Mouse (Mus musculus): ENCODE measurements around the gene Ikzf2.

The Ikzf2 gene

DNA sequence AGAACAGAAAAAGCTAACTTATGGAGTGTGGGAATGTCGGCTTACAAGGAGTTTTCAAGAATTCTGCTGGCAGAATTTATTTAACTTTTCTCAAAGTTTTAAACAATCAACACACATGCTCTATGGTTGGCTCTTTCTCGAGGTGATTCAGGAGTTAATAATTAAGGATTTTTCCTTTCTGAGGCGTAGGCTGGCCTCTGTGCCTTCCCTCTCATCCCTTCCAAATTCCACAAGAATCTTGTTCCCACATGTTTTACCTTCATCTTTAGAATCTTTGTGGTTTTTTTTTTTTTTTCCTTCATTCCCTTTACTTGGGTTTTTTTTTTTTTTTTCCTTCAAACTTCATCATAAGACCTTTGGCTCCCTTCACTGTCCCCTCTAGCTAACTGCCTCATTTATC, 178.8 kb downstream of the Ikzf2 start:
- no peak for DNase-seq (ENCODE audit: low spot score in 2 of 2)

DNA sequence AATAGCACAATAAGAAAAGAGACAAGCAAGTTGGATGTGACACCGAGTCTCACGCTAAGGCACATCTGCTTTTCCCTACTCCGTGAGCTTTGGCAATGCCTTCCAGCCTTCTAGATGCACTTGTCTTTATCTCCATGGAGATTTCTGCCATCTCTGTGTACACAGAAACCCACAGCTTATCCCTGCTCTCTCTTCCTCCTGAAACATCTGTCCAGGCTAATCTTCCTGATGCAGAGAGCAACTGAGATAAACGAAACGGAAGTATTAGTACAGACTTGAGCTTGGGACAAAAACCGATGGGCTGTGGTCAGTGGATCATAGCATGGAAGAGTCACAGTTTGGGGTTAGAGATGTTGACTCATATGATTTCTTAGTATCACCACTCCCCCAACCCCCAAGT, 179.5 kb downstream of the Ikzf2 start:
- DNase-seq (ENCODE audit: low spot score in 2 of 2), result no peak

- no peak for DNase-seq (ENCODE audit: low spot score in 2 of 2)
These were observed 180.4 kb downstream of the Ikzf2 start for GRCm38 (mm10) chr1:69506615-69507159.

DNA sequence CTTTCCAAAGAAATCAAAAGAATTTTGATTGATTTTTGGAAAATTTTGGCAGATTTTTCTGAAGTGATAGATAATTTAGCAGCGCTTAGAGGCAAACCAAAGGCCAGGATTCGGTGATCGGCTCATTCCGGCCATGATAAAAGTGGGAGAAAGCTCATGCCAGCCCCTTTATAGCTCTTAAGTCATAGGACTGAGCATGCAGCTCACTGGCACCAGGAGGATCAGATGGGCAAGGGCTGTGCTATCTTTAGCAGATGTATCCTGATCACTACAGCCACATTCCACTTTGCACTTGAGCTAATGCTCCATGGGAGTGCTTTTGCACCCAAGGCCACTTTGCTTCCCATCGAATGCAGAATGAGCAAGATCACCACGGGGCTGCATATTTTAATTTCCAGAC, 181.0 kb downstream of the Ikzf2 start:
- DNase-seq (ENCODE audit: low spot score in 2 of 2), result no peak

DNA sequence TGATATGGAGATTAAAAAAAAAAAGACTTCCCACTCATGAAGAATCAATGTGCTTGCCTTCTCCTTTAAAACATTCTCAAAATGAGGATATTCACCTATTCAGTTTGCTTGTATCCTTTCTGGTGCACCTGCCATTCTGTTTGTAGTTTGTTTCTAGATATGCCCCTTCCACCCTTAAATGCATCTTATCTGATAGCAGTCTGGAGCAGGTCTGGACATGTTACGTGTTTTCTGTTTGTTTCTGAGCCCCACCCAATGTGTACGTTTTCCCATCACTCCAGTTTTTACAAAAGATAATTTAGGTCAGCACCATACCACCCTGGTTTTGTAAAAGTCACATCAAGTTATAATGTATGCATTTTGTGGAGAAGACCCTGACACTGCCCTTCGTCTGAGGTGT, 186.7 kb downstream of the Ikzf2 start:
- no peak for DNase-seq (ENCODE audit: low spot score in 2 of 2)

DNA sequence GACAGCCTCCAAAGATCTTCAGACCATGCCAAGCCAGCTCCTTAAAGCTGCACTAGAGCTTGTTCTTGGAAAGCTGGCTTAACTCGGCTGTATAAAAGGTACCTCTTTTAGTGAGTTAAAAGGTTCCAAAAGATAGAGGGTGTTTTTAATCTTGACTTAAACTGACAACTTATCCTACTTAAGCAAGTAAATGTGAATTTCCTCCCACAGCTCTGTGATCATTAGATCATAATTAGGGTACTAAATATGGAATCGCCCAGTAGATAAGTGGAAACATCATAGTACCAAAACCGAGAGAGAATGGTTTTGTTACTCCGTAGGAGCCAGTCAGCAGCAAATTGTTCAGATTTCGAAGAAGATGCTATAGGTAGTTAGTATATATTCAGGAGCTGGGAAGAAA, 187.4 kb downstream of the Ikzf2 start:
- no peak for DNase-seq (ENCODE audit: low spot score in 2 of 2)

GRCm38 (mm10) chr1:69498862-69499306, 188.2 kb downstream of the Ikzf2 start:
- no peak for DNase-seq (ENCODE audit: low spot score in 2 of 2)

- DNase-seq (ENCODE audit: low spot score in 2 of 2), result no peak
These were observed 191.0 kb downstream of the Ikzf2 start for GRCm38 (mm10) chr1:69496055-69496454.

GRCm38 (mm10) chr1:69493309-69494047, 193.6 kb downstream of the Ikzf2 start:
- peak in 1 of 2 experiments; percentile 6 for DNase-seq (ENCODE audit: low spot score in 2 of 2)

DNA sequence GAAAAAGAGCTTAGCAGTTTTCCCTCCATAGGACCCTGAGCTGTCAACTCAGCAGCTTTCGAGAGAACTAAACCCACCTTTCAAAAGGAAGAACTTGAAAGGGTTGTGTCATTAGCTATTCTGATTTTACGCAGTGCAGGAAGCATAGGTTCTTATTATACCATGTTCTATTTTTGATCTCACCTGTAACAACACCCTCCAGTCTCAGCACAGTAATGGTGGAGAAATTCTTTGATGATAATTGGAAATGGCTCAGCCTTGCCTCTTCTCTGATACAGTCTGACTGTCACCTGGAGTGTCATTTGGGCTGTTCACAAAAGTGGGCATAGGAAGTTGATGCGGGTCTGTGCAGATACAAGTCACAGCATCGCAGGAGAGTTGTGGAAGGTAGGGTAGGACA, 195.0 kb downstream of the Ikzf2 start:
- no peak for DNase-seq (ENCODE audit: low spot score in 2 of 2)

DNA sequence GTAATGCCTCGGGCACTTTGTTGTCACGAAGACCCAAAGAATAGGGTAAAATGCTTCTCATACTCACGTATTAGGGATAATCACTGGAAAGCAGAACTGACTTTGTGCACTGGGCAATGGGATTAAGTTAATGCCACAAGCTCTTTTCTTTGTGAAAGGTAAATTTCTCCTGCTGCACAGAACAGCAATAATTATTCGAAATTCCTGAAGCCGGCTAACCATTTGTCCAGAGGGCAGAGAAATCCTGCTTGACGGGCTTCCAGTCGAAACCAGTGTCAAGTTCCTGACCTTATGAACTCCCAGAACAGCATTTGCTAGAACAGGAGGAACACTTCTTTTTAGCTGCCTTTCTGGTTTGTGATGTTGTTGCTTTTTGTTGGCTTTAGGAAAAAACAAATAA, 198.0 kb downstream of the Ikzf2 start:
- no peak for DNase-seq (ENCODE audit: low spot score in 2 of 2)

GRCm38 (mm10) chr1:69488625-69489024, 198.4 kb downstream of the Ikzf2 start:
- no peak for DNase-seq (ENCODE audit: low spot score in 2 of 2)
